Mouse (Mus musculus) heart, adult 8-10 months (tissue): ENCODE measurements around the gene Tbccd1. TPM values are rescaled to one million over a fixed set of nuclear protein-coding genes. Genes with fewer than 3 reads are reported as not detected.
"Not testable (repeated sequence)": the region's sequence is repeated elsewhere in the genome, so short reads cannot be mapped to it uniquely, and the experiment has no call there.

Experiments used
- DNase-seq: peaks from one replicate; pipeline ENCODE4 v3.0.0; 2022; ENCODE audit warnings: low spot score
- total RNA-seq, 4 experiments: library from RNA; stranded (reverse); gene quantifications; 2 replicates each; pipeline ENCODE4 v1.2.4; 2022

Gene Tbccd1
- total RNA-seq, 4 experiments from 2014 or later = 10.8 to 13.5 (median 12.1) TPM

- DNase-seq = no peak
These were observed 67.5 kb downstream of the Tbccd1 start for GRCm38 (mm10) chr16:22789908-22790367.

GRCm38 (mm10) chr16:22782686-22783085 lies 74.8 kb downstream of the Tbccd1 start:
- DNase-seq = no peak

GRCm38 (mm10) chr16:22779228-22779835 lies 78.1 kb downstream of the Tbccd1 start:
- DNase-seq = no peak

GRCm38 (mm10) chr16:22778296-22778695 lies 79.2 kb downstream of the Tbccd1 start:
- DNase-seq = not testable (repeated sequence)

- no peak for DNase-seq
These were observed 81.9 kb downstream of the Tbccd1 start for GRCm38 (mm10) chr16:22775471-22775985.

- no peak for DNase-seq
These were observed 88.8 kb downstream of the Tbccd1 start for GRCm38 (mm10) chr16:22768661-22769060.

DNA sequence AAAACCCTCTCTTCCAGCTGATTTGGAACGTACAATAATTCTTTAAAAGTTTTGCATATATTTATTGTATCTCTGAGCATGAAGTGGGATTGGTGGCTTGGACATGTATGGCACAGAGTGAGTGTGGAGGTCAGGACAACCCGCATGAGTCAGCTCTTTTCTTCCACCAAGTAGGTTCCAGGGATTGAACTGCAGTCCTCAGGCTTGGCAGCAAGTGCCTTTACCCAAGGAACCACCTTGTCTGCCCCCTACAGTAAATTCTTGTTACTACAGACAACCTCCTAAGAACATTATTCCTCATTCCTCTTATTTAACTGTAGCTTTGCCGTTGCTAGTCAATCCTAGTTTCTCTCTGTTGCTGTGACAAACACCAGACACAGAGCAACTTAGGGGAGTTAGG lies 90.1 kb downstream of the Tbccd1 start:
- DNase-seq = peak; percentile 3

DNA sequence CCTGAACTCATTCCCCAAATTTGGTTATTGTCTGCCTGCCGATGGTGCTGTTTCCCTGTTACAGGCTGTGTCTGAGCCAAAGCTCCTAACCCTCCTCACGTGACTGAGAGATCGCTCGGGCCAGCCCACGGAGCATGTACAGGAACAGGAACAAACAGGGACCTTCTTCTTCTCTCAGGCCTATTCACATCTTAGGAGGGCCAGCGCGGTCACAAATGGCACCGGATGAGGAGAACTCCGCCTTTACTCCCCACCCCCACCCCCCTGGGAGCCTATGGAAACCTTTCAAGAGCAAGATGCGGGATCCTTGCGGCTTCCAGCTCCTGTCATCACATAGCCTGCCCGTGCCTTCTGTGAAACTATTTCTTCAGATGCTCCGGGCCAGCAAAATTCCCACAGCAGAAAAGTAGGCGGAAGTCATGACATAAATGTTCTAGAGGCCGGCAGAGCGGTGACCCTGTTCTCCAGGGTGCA lies 90.7 kb downstream of the Tbccd1 start:
- DNase-seq = peak; percentile 56

DNA sequence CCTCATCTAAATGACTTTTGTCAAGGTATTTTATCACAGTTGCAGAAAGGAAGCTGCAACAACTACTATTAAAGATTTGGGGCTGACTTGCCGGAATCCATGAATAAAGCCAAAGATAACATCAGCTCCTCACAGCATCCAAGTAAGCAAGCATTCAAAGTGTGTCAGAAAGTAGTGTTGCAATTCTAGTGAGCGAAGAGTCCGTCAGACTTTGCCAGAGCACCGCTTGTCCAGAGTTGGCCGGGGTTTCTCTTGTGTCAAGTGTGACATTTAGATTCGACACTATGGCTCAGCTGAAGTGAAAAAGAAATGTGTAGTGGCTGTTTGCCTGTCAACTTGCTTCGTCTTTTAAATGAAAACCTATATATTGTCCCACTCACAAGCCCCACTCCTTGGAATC lies 91.9 kb downstream of the Tbccd1 start:
- DNase-seq = peak; percentile 6

Other genes starting within 250 kb of the Tbccd1 start
- under 1 TPM; 0.08 to 0.72 (median 0.34) TPM for gene Dgkg, start 200.4 kb downstream of the Tbccd1 start, total RNA-seq
- not detected for gene Crygs, start 46.1 kb downstream of the Tbccd1 start, total RNA-seq
- gene Dnajb11, start 176 bp upstream of the Tbccd1 start, total RNA-seq = 10 to 100 TPM; 43.8 to 68.4 (median 55.3) TPM
- 1 to 10 TPM; 5.3 to 8.9 (median 6.8) TPM for gene Ahsg, start 33.6 kb upstream of the Tbccd1 start, total RNA-seq
- under 1 TPM in 3 of 4 experiments, not detected in 1; 0.16 to 0.28 (median 0.20) TPM for gene Fetub, start 60.7 kb upstream of the Tbccd1 start, total RNA-seq
- gene Hrg, start 93.4 kb upstream of the Tbccd1 start, total RNA-seq = not detected
- not detected for gene Kng2, start 171.8 kb upstream of the Tbccd1 start, total RNA-seq
- gene Kng1, start 200.2 kb upstream of the Tbccd1 start, total RNA-seq = not detected
- 100 to 1,000 TPM; 355 to 426 (median 380) TPM for gene Eif4a2, start 249.8 kb upstream of the Tbccd1 start, total RNA-seq